Mouse (Mus musculus) kidney, postnatal 0 days (tissue): ENCODE results near the gene Pak1ip1. TPM values are rescaled to one million over a fixed set of nuclear protein-coding genes. Genes with fewer than 3 reads are reported as not detected.

Experiments
- ATAC-seq: fragments of 200-750 bp; cut with Nextera tagmentation; replicated peaks from 2 replicates; pipeline ENCODE4 v1.8.0; 2017; ENCODE audit warnings: low read depth, moderate number of reproducible peaks, moderate TSS enrichment, moderate library complexity; ENCODE audit not compliant: low FRiP score
- DNase-seq: peaks from one replicate; pipeline ENCODE4 v3.0.0-alpha.2; 2016; ENCODE audit warnings: low spot score
- H3K27ac ChIP-seq: fragments of 300-500 bp; sonication (generic); 2 replicates; pipeline ENCODE4 v1.5.1; 2014; ENCODE audit warnings: mild to moderate bottlenecking
- H3K27me3 ChIP-seq: fragments of 300-500 bp; sonication (generic); 2 replicates; pipeline ENCODE4 v1.6.1; 2014; ENCODE audit warnings: low read length, mixed read lengths; ENCODE audit not compliant: insufficient read depth
- H3K36me3 ChIP-seq: fragments of 300-500 bp; sonication (generic); 2 replicates; pipeline ENCODE4 v1.6.1; 2014; ENCODE audit warnings: low read length, mixed read lengths; ENCODE audit not compliant: insufficient read depth
- H3K4me1 ChIP-seq: fragments of 300-500 bp; sonication (generic); replicated peaks from 2 replicates; pipeline ENCODE4 v1.6.1; 2014; ENCODE audit warnings: antibody characterized with exemption, low read length, mixed read lengths; ENCODE audit not compliant: insufficient read depth
- H3K4me2 ChIP-seq: fragments of 300-500 bp; sonication (generic); 2 replicates; pipeline ENCODE4 v1.6.1; 2014; ENCODE audit warnings: mild to moderate bottlenecking, low read length, moderate library complexity, mixed read lengths
- H3K4me3 ChIP-seq: fragments of 300-500 bp; sonication (generic); replicated peaks from 2 replicates; pipeline ENCODE4 v1.5.1; 2014; ENCODE audit warnings: low read depth, low read length
- H3K9ac ChIP-seq: fragments of 300-500 bp; sonication (generic); 2 replicates; pipeline ENCODE4 v1.6.1; 2014; ENCODE audit warnings: low read depth, low read length
- H3K9me3 ChIP-seq: fragments of 300-500 bp; sonication (generic); replicated peaks from 2 replicates; pipeline ENCODE4 v1.6.1; 2016; ENCODE audit warnings: low read length, inconsistent platforms, mixed read lengths
- CTCF ChIP-seq: IDR thresholded peaks from 2 replicates; pipeline ENCODE4 v1.5.1; 2016; ENCODE audit warnings: antibody characterized with exemption, low read depth, mild to moderate bottlenecking, moderate library complexity
- WGBS: fragments of 180-500 bp; shearing (Covaris S2); extraction: QIAGEN DNeasy Blood & Tissue Kit; methylation state at CpG from one replicate; pipeline ENCODE4 v1.1.7; 2014; 5-methylcytosine and 5-hydroxymethylcytosine counted together
- polyA plus RNA-seq: library from polyadenylated mRNA; unstranded; fragments of >200 nt; fragmentation: Nextera tagmentation; extraction: Ambion mirVana; gene quantifications from 2 replicates; pipeline ENCODE4 v1.2.1, GENCODE M21; 2015

Pak1ip1 gene
- polyA plus RNA-seq, 1 experiment from 2014 or later = 67.6 TPM

GRCm38 (mm10) chr13:41016797-41017405 is 16.1 kb downstream of the Pak1ip1 start:
- TF ChIP-seq CTCF = no peak
- Histone ChIP-seq H3K27me3 (no peaks in the 10 kb centered on the region), H3K27ac (peak overlapping the region; percentile 92), H3K36me3 (peaks cover 34% of the 10 kb centered on the region; the same call in 1 of the 2 replicates), H3K4me1 (peaks cover 8% of the 10 kb centered on the region), H3K9me3 (no peaks in the 10 kb centered on the region), H3K9ac (peak overlapping the region; percentile 78), H3K4me2 (peak overlapping the region; percentile 78), H3K4me3 (peak overlapping the region; percentile 65)
- ATAC-seq = no peak; the same call in 1 of the 2 replicates
- 31% methylated on average over 12 of the region's 12 CpGs for WGBS
- DNase-seq = no peak

- Histone ChIP-seq H3K27ac (no peak overlapping the region), H3K27me3 (no peaks in the 10 kb centered on the region), H3K36me3 (peaks cover 30% of the 10 kb centered on the region; the same call in 1 of the 2 replicates), H3K4me2 (no peak overlapping the region), H3K4me3 (no peak overlapping the region), H3K4me1 (peaks cover 8% of the 10 kb centered on the region), H3K9ac (no peak overlapping the region), H3K9me3 (no peaks in the 10 kb centered on the region)
- WGBS = 84% methylated on average over 4 of the region's 4 CpGs
- no peak for TF ChIP-seq CTCF
- no peak for ATAC-seq
- DNase-seq = no peak
Measured at GRCm38 (mm10) chr13:41017832-41018231, 17.0 kb downstream of the Pak1ip1 start.

DNA sequence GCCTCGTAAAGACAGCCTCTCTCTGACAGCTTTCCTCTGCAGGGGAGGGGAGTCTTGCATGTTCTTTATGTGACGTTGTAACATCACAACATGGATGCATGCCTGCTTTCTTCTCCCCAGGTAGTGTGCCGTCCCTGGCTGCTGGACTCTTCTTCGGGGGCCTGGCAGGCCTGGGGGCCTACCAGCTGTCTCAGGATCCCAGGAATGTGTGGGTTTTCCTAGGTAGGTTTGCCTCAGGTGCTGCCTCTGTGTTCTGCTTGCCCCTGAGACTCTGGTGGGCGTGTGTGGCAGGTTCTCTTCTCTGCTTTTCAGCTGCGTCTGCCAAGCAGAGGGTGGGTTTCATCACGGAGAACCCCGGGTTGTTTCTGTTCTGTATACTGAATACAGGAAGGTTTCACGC is 17.4 kb downstream of the Pak1ip1 start:
- peaks cover 8% of the 10 kb centered on the region for H3K4me1 ChIP-seq
- H3K27me3 ChIP-seq = no peaks in the 10 kb centered on the region
- DNase-seq (no peak), ATAC-seq (no peak)
- no peak overlapping the region for H3K4me3 ChIP-seq
- H3K9me3 ChIP-seq = no peaks in the 10 kb centered on the region
- H3K27ac ChIP-seq = no peak overlapping the region
- no peak overlapping the region for H3K4me2 ChIP-seq
- no peak overlapping the region for H3K9ac ChIP-seq
- H3K36me3 ChIP-seq = peaks cover 26% of the 10 kb centered on the region; the same call in 1 of the 2 replicates
- WGBS = 92% methylated on average over 9 of the region's 9 CpGs
- no peak for TF ChIP-seq CTCF

DNA sequence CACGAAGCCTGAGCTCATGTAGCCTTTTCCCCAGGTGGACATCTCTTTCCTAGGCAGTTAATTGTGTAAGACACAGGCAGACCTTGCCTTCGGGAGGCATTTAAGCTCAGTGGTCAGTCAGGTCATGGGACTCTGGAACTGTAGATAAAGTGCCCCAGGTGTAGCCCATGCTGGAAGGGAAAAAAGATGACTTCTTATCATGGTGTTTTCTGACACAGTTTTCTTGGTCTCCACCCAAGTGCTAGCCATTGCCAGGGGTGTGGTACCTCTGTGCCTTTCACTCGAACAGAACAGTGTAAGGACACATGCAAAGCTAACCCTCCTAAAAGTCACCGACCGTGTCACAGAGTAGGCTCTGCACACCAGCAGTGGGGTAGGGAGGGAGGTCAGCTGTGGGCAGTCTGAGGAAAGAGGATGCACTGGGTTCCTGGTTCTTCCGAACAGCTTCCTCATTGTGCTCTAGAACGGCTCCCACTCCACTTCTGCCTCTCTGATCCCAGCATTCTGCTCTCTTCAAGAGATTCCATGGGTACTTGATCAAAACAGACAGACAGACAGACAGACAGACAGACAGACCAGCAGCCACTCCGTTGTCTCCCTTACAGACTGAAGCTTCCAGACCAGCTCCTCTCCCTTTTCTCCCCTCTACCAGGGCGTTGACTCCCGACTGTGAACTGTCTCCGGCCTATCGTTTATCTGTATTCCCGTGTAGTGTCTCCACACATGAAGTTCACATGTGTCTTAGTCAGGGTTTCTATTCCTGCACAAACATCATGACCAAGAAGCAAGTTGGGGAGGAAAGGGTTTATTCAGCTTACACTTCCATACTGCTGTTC is 18.2 kb downstream of the Pak1ip1 start:
- 91% methylated on average over 13 of the region's 13 CpGs for WGBS
- no peak for ATAC-seq
- H3K36me3 ChIP-seq = peaks cover 26% of the 10 kb centered on the region; the same call in 1 of the 2 replicates

DNA sequence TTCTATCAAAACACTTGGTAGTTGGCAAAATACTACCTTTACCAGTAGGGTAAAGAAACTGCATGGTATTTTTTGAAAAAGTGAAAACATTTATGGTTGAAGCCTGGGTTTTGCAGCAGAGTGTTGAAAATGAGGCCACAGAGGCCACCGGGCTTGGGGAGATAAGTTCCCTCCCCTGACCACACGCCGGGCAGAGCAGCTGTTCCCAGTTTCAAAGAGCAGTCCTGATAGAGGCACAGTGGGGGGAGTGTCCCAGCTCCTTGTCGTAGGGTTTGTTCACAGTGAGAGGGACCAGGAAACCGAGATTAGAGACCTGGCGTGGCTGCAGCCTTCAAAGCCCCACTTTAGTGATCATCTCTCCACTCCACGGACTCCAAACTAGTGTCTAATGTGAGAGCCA is 19.7 kb downstream of the Pak1ip1 start:
- no peak for TF ChIP-seq CTCF
- Histone ChIP-seq H3K27me3 (no peaks in the 10 kb centered on the region), H3K4me1 (peaks cover 8% of the 10 kb centered on the region), H3K4me3 (no peak overlapping the region), H3K9me3 (no peaks in the 10 kb centered on the region), H3K27ac (no peak overlapping the region), H3K9ac (no peak overlapping the region), H3K4me2 (no peak overlapping the region), H3K36me3 (peaks cover 23% of the 10 kb centered on the region; the same call in 1 of the 2 replicates)
- 81% methylated on average over 7 of the region's 7 CpGs for WGBS
- ATAC-seq (no peak), DNase-seq (no peak)

More for the DNA sequence above, 18.2 kb downstream of the Pak1ip1 start:
- Histone ChIP-seq H3K9me3 (no peaks in the 10 kb centered on the region), H3K4me3 (no peak overlapping the region), H3K4me1 (peaks cover 8% of the 10 kb centered on the region), H3K4me2 (no peak overlapping the region), H3K27me3 (no peaks in the 10 kb centered on the region), H3K27ac (no peak overlapping the region), H3K9ac (no peak overlapping the region)
- TF ChIP-seq CTCF = no peak
- DNase-seq = no peak

- H3K27me3 ChIP-seq = no peaks in the 10 kb centered on the region
- no peaks in the 10 kb centered on the region for H3K9me3 ChIP-seq
- DNase-seq (no peak), ATAC-seq (no peak)
- H3K4me2 ChIP-seq = no peak overlapping the region
- no peak for TF ChIP-seq CTCF
- H3K4me3 ChIP-seq = no peak overlapping the region
- no peak overlapping the region for H3K9ac ChIP-seq
- no peak overlapping the region for H3K27ac ChIP-seq
- 88% methylated on average over 6 of the region's 6 CpGs for WGBS
- peaks cover 8% of the 10 kb centered on the region for H3K4me1 ChIP-seq
- peaks cover 23% of the 10 kb centered on the region; the same call in 1 of the 2 replicates for H3K36me3 ChIP-seq
Measured at GRCm38 (mm10) chr13:41021607-41022006, 20.8 kb downstream of the Pak1ip1 start.
